Mouse (Mus musculus) G1E (cell line): ENCODE measurements at regions not wholly inside any gene's neighbourhood (a gene's known extent, or its start where the extent isn't known, plus 50 kb on each side); places are given as distances from the start of the nearest gene placed in this dataset.

ENCODE experiments used
- CTCF ChIP-seq: IDR thresholded peaks from 2 replicates; pipeline ENCODE4 v1.5.1; 2012; ENCODE audit warnings: low read depth, low read length, inconsistent platforms, mixed read lengths
- POLR2AphosphoS5 ChIP-seq: IDR thresholded peaks from 2 replicates; pipeline ENCODE4 v1.6.1; 2012; ENCODE audit warnings: low read depth, low read length, inconsistent platforms; ENCODE audit not compliant: insufficient replicate concordance

DNA sequence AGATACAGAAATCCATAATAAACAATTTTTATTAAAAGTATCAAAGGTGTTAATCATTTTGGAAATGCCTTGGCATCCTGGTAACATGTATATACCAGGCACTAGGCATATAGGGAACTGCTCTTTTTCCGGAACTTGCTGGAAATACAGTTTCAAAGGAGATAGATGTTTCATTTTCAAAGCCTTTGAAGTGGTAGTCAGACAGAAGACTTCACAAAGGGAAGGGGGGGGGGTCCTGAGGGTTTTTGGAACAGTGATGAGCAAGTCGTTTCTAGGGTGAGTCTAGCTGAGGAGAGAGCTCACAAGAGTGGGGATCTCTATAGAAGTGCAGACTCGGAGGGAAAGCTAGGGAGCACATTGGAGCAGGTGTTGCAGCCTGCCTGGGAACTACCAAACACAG, 73.4 kb upstream of the Nrip1 start:
- TF ChIP-seq CTCF = no peak
- TF ChIP-seq POLR2AphosphoS5 = no peak
